Mouse (Mus musculus): Measurements from ENCODE around the gene Nr6a1.

Nr6a1 gene

DNA sequence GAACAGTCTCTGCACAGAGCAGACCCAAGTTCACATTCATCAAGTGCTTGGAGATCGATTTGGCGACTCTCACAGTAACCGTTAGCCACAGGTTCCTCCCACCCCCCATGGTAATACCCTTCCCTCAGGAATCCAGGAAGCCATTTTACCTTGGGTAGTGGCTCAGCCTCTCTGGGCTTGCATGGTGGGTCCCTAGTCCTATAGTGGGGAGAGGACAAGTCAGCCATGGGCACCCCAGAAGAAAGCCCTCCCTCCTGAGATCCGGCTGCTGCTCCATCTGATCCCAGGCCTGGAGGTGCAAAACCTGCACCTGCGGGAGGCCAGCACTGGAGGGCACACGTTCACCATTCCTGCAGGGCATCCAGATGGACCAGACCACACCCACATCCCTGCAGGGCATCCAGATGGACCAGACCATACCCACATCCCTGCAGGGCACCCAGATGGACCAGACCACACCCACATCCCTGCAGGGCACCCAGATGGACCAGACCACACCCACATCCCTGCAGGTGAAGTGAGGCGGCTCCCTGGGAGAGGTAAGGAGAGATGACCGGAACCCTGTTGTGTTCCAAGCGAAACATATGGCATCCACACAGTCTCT is 252.0 kb downstream of the Nr6a1 start:
- no peak for DNase-seq (ENCODE audit: low spot score)
